Mouse (Mus musculus) bone marrow macrophage, adult 2 months (primary cell): Measurements from ENCODE around the gene Nadk2.

Experiments
- CTCF ChIP-seq: IDR thresholded peaks from 2 replicates; pipeline ENCODE4 v1.5.1; 2012; ENCODE audit warnings: low read depth, mild to moderate bottlenecking, low read length, moderate library complexity
- POLR2A ChIP-seq: IDR thresholded peaks from 2 replicates; pipeline ENCODE4 v1.6.1; 2012; ENCODE audit warnings: mild to moderate bottlenecking, low read depth, low read length, borderline replicate concordance

GRCm38 (mm10) chr15:9080206-9080605, 9.1 kb downstream of the Nadk2 start:
- no peak for TF ChIP-seq CTCF
- TF ChIP-seq POLR2A = no peak
